Mouse (Mus musculus) kidney, postnatal 10 days (tissue): ENCODE measurements at regions not wholly inside any gene's neighbourhood (a gene's known extent, or its start where the extent isn't known, plus 50 kb on each side); places are given as distances from the start of the nearest gene placed in this dataset.
A peak's percentile ranks its signal among the peaks of the same experiment; 100 is the strongest.

Experiments used
- DNase-seq: peaks from one replicate; pipeline ENCODE4 v3.0.0; 2021; ENCODE audit warnings: mixed read lengths

GRCm38 (mm10) chr5:148649123-148649522 is 96.5 kb upstream of the Ubl3 start:
- DNase-seq, result no peak

GRCm38 (mm10) chr5:148647644-148648043 is 95.1 kb upstream of the Ubl3 start:
- no peak for DNase-seq

- DNase-seq, result no peak
Observed at GRCm38 (mm10) chr5:148645772-148646171, 93.2 kb upstream of the Ubl3 start.

- peak; percentile 31 for DNase-seq
Observed at GRCm38 (mm10) chr5:148645191-148645681, 92.6 kb upstream of the Ubl3 start.

GRCm38 (mm10) chr5:148644345-148644744 is 91.8 kb upstream of the Ubl3 start:
- DNase-seq, result no peak

GRCm38 (mm10) chr5:148641652-148642395 is 89.2 kb upstream of the Ubl3 start:
- DNase-seq, result no peak

GRCm38 (mm10) chr5:148640523-148640922 is 87.9 kb upstream of the Ubl3 start:
- DNase-seq, result no peak

GRCm38 (mm10) chr5:148634919-148635356 is 82.3 kb upstream of the Ubl3 start:
- no peak for DNase-seq

GRCm38 (mm10) chr5:148633999-148634398 is 81.4 kb upstream of the Ubl3 start:
- no peak for DNase-seq

GRCm38 (mm10) chr5:148633331-148633730 is 80.7 kb upstream of the Ubl3 start:
- no peak for DNase-seq

GRCm38 (mm10) chr5:148632516-148633170 is 80.1 kb upstream of the Ubl3 start:
- DNase-seq, result no peak

- DNase-seq, result no peak
Observed at GRCm38 (mm10) chr5:148631566-148631965, 79.0 kb upstream of the Ubl3 start.

GRCm38 (mm10) chr5:148626014-148626413 is 73.4 kb upstream of the Ubl3 start:
- no peak for DNase-seq

- DNase-seq, result no peak
Observed at GRCm38 (mm10) chr5:148624649-148625405, 72.2 kb upstream of the Ubl3 start.

GRCm38 (mm10) chr5:148620895-148621786 is 68.6 kb upstream of the Ubl3 start:
- DNase-seq, result no peak

- DNase-seq, result no peak
Observed at GRCm38 (mm10) chr5:148619917-148620316, 67.3 kb upstream of the Ubl3 start.

- DNase-seq, result no peak
Observed at GRCm38 (mm10) chr5:148616426-148616825, 63.8 kb upstream of the Ubl3 start.

GRCm38 (mm10) chr5:148615706-148616366 is 63.2 kb upstream of the Ubl3 start:
- peak; percentile 52 for DNase-seq

- DNase-seq, result no peak
Observed at GRCm38 (mm10) chr5:148615117-148615516, 62.5 kb upstream of the Ubl3 start.

- DNase-seq, result no peak
Observed at GRCm38 (mm10) chr5:148611323-148611722, 58.7 kb upstream of the Ubl3 start.

GRCm38 (mm10) chr5:148609506-148609880 is 56.9 kb upstream of the Ubl3 start:
- no peak for DNase-seq
